Mouse (Mus musculus): ENCODE measurements around the gene Stag1.

GRCm38 (mm10) chr9:100944677-100945365, 347.2 kb downstream of the Stag1 start:
- TF ChIP-seq CTCF (IDR thresholded peaks at IDR 0.05; ENCODE audit: insufficient read depth, low read depth, low read length) (no peak), POLR2A (IDR thresholded peaks at IDR 0.05; ENCODE audit: insufficient read depth, low read depth, low read length) (no peak)

Measured in olfactory bulb, adult 2 months (tissue).